Mouse (Mus musculus) CH12.LX (cell line): Measurements from ENCODE around the gene Hand2. TPM values are rescaled to one million over a fixed set of nuclear protein-coding genes. Genes with fewer than 3 reads are reported as not detected.

ENCODE experiments used
- DNase-seq: peaks from one replicate; pipeline ENCODE4 v3.0.0-alpha.2; 2013; ENCODE audit errors: extremely low read depth
- H3K27ac ChIP-seq: 2 replicates; pipeline ENCODE4 v1.5.1; 2012; ENCODE audit warnings: low read depth, mild to moderate bottlenecking, control low read depth, moderate library complexity; ENCODE audit not compliant: insufficient read depth
- H3K27me3 ChIP-seq: replicated peaks from 2 replicates; pipeline ENCODE3; 2012; ENCODE audit warnings: inconsistent platforms
- H3K36me3 ChIP-seq, 2 experiments: replicated peaks in 1 of 2; 2 replicates each; pipeline versions ENCODE3 to v1.6.1; 2012; ENCODE audit warnings: inconsistent platforms in 1 of 2, low read length in 1 of 2, mild to moderate bottlenecking in 1 of 2, mixed read lengths in 1 of 2, moderate library complexity in 1 of 2; ENCODE audit not compliant: control insufficient read depth in 1 of 2, insufficient read depth in 1 of 2
- H3K4me1 ChIP-seq, 2 experiments: 2 replicates each; pipeline ENCODE4 v1.6.1; 2012; ENCODE audit warnings: inconsistent platforms in 1 of 2, moderate library complexity in 1 of 2; ENCODE audit not compliant: insufficient read depth in 2 of 2, control insufficient read depth in 1 of 2
- H3K4me2 ChIP-seq: 2 replicates; pipeline ENCODE4 v1.6.1; 2012; ENCODE audit warnings: low read depth, mild to moderate bottlenecking, control low read depth; ENCODE audit not compliant: poor library complexity, insufficient read depth, severe bottlenecking
- H3K4me3 ChIP-seq, 3 experiments: fragments of 150-350 bp in 1 of 3; sonication (generic) in 1 of 3; replicated peaks in 1 of 3; 2 replicates each; pipeline versions ENCODE3 to v1.5.1; 2011 to 2012; ENCODE audit warnings: low read depth in 2 of 3, low read length in 2 of 3, mild to moderate bottlenecking in 2 of 3, moderate library complexity in 2 of 3, control low read depth in 1 of 3, improper control_type of control experiment in 1 of 3, inconsistent platforms in 1 of 3, mixed read lengths in 1 of 3; ENCODE audit not compliant: poor library complexity in 1 of 3
- H3K79me2 ChIP-seq: replicated peaks from 2 replicates; pipeline ENCODE4 v1.6.1; 2012; ENCODE audit warnings: mild to moderate bottlenecking, moderate library complexity; ENCODE audit not compliant: control insufficient read depth, poor library complexity, insufficient read depth, severe bottlenecking; ENCODE audit errors: extremely low read depth
- H3K9ac ChIP-seq: 2 replicates; pipeline ENCODE4 v1.6.1; 2012; ENCODE audit warnings: low read depth, mild to moderate bottlenecking, control low read depth, moderate library complexity; ENCODE audit not compliant: insufficient read depth
- H3K9me3 ChIP-seq: replicated peaks from 2 replicates; pipeline ENCODE3; 2012; ENCODE audit warnings: low read length, inconsistent platforms, mixed read lengths
- BHLHE40 ChIP-seq: IDR thresholded peaks from 2 replicates; pipeline ENCODE4 v1.6.1; 2011; ENCODE audit warnings: mild to moderate bottlenecking, low read depth, low read length, improper control_type of control experiment
- ELF1 ChIP-seq: IDR thresholded peaks from 2 replicates; pipeline ENCODE4 v1.6.1; 2014; ENCODE audit warnings: low read depth, mild to moderate bottlenecking, inconsistent platforms, low read length, improper control_type of control experiment
- HCFC1 ChIP-seq: IDR thresholded peaks from 2 replicates; pipeline ENCODE4 v1.6.1; 2012; ENCODE audit warnings: low read depth, mild to moderate bottlenecking, inconsistent platforms, low read length, improper control_type of control experiment
- IRF4 ChIP-seq: IDR thresholded peaks from 2 replicates; pipeline ENCODE4 v1.6.1; 2014; ENCODE audit warnings: low read depth, mild to moderate bottlenecking, inconsistent platforms, low read length, improper control_type of control experiment
- JUND ChIP-seq: conservative IDR thresholded peaks from 2 replicates; pipeline ENCODE4 v1.6.1; 2011; ENCODE audit warnings: low read depth, low read length, improper control_type of control experiment
- MAZ ChIP-seq: IDR thresholded peaks from 2 replicates; pipeline ENCODE4 v1.6.1; 2012; ENCODE audit warnings: low read depth, mild to moderate bottlenecking, inconsistent platforms, low read length, improper control_type of control experiment, moderate library complexity
- MXI1 ChIP-seq: IDR thresholded peaks from 2 replicates; pipeline ENCODE4 v1.6.1; 2011; ENCODE audit warnings: mild to moderate bottlenecking, low read depth, low read length, improper control_type of control experiment
- NRF1 ChIP-seq: IDR thresholded peaks from 2 replicates; pipeline ENCODE4 v1.6.1; 2014; ENCODE audit warnings: low read depth, mild to moderate bottlenecking, inconsistent platforms, low read length, improper control_type of control experiment, moderate library complexity
- RCOR1 ChIP-seq: conservative IDR thresholded peaks from 2 replicates; pipeline ENCODE4 v1.6.1; 2012; ENCODE audit warnings: low read depth, mild to moderate bottlenecking, inconsistent platforms, low read length, improper control_type of control experiment
- TBP ChIP-seq: conservative IDR thresholded peaks from 2 replicates; pipeline ENCODE4 v1.6.1; 2011; ENCODE audit warnings: low read depth, low read length, improper control_type of control experiment
- TCF12 ChIP-seq: IDR thresholded peaks from 2 replicates; pipeline ENCODE4 v1.6.1; 2014; ENCODE audit warnings: low read depth, mild to moderate bottlenecking, inconsistent platforms, low read length, improper control_type of control experiment
- UBTF ChIP-seq: IDR thresholded peaks from 2 replicates; pipeline ENCODE4 v1.6.1; 2012; ENCODE audit warnings: low read depth, mild to moderate bottlenecking, inconsistent platforms, low read length, improper control_type of control experiment, moderate library complexity
- USF1 ChIP-seq: IDR thresholded peaks from 2 replicates; pipeline ENCODE4 v1.6.1; 2014; ENCODE audit warnings: low read depth, mild to moderate bottlenecking, inconsistent platforms, low read length, improper control_type of control experiment
- ZNF384 ChIP-seq: IDR thresholded peaks from 2 replicates; pipeline ENCODE4 v1.6.1; 2012; ENCODE audit warnings: low read depth, low read length, improper control_type of control experiment, inconsistent platforms
- dilution Hi-C: fragments of 300-500 bp; cut with MboI; formaldehyde crosslinking; loops from 2 replicates; pipeline ENCODE4 v1.14.3; 2020; ENCODE audit warnings: low sequenced_read_pairs; ENCODE audit not compliant: extremely low pct_unique_long_range_greater_than_20kb, extremely low pct_ligation_motif_present
- in situ Hi-C: fragments of 300-500 bp; cut with MboI; formaldehyde crosslinking; loops from 3 replicates; pipeline ENCODE4 v1.14.3; 2019; ENCODE audit warnings: low sequenced_read_pairs, low pct_ligation_motif_present, low pct_unique_long_range_greater_than_20kb, mixed read lengths
- polyA plus RNA-seq: library from polyadenylated mRNA; unstranded; fragments of >175 nt; gene quantifications from 2 replicates; pipeline ENCODE4 v1.2.1, GENCODE M21; 2012; ENCODE audit warnings: low read depth; ENCODE audit not compliant: insufficient read length
- total RNA-seq, 2 experiments: library from RNA; depleted of rRNA; stranded (reverse); fragments of 300-350 nt in 1 of 2; fragments of >200 nt in 1 of 2; gene quantifications; 2 replicates each; pipeline ENCODE4 v1.2.3; 2012 to 2014

The Hand2 gene
- total and polyA plus RNA-seq, 3 experiments: not detected

GRCm38 (mm10) chr8:57321898-57322895 lies 1.4 kb downstream of the Hand2 start:
- dilution Hi-C loops (no loop called here), in situ Hi-C loops (no loop called here)
- H3K4me2 ChIP-seq: no peak overlapping the region
- H3K27ac ChIP-seq: no peak overlapping the region
- no peaks in the 10 kb centered on the region for H3K36me3 ChIP-seq
- H3K9ac ChIP-seq: no peak overlapping the region
- H3K9me3 ChIP-seq: peaks cover 12% of the 10 kb centered on the region
- no peak for TF ChIP-seq TBP
- TF ChIP-seq IRF4: no peak
- TF ChIP-seq MAZ: no peak
- TF ChIP-seq ZNF384: no peak
- TF ChIP-seq ELF1: no peak
- no peak for TF ChIP-seq USF1
- no peak for TF ChIP-seq UBTF
- TF ChIP-seq HCFC1: no peak
- no peak for TF ChIP-seq MXI1
- TF ChIP-seq TCF12: no peak
- no peak for DNase-seq
- no peaks in the 10 kb centered on the region for H3K79me2 ChIP-seq
- no peaks in the 10 kb centered on the region for H3K27me3 ChIP-seq
- H3K4me1 ChIP-seq: no peaks in the 10 kb centered on the region
- no peak overlapping the region for H3K4me3 ChIP-seq

DNA sequence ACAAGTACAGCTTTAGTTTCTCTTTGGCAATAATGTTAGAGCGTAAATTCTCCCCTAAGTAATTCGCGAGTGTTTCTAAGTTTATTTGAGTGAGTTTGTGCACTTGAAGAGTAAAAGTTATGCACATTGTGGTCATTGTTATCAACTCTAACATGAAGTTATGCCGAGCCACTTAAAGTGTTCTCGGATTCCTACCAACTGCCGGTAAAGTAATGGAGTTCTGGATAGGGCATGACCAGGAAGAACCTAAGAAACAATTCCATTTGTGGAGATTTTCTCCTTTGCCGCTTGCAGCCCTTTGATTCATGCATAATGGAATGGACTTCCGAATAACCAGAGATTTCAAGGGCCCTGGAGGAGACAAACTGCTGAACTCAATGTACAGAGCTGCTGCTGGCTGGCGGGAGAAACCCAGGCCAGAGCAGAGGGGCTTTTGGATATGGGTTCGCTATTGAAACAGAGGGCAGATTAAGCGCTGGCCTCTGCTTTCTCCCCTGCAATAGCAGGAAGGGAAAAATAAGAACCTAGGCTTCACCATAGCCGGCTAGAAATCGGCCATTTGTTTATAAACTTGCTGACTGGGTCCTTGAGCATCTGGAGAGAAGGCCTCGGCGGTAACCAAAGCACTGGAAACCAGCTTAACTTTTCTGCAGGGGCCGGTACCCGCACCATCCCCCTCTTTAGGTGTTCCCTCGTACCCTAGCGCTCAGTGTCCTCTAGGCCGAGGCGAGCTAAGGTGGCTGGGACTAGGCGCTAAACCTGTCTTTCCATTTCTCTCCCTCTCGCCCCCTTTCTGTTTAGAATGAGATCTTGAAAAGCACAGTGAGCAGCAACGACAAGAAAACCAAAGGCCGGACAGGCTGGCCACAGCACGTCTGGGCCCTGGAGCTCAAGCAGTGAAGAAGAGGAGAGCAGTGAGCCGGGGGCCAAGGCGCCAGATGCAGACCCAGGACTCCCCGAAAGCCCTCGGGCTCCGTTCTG lies 2.5 kb downstream of the Hand2 start:
- no peak overlapping the region for H3K27ac ChIP-seq
- no peak overlapping the region for H3K9ac ChIP-seq
- no peaks in the 10 kb centered on the region for H3K36me3 ChIP-seq
- H3K4me1 ChIP-seq: no peaks in the 10 kb centered on the region
- TF ChIP-seq NRF1 (no peak), JUND (no peak), TCF12 (no peak), TBP (no peak), ZNF384 (no peak), RCOR1 (no peak), UBTF (no peak), MAZ (no peak), BHLHE40 (no peak)
- TF ChIP-seq, all 38 proteins: peak for 0
- Histone ChIP-seq H3K4me2 (no peak overlapping the region), H3K4me3 (no peak overlapping the region), H3K27me3 (no peaks in the 10 kb centered on the region), H3K79me2 (no peaks in the 10 kb centered on the region), H3K9me3 (peaks cover 12% of the 10 kb centered on the region)
- dilution Hi-C loops: no loop called here
- in situ Hi-C loops: no loop called here
- no peak for DNase-seq
